Mouse (Mus musculus): ENCODE data around the gene Anapc2. TPM values are rescaled to one million over a fixed set of nuclear protein-coding genes. Genes with fewer than 3 reads are reported as not detected.

Gene Anapc2
- 100 to 1,000 TPM in 1 of 2 experiments, 10 to 100 TPM in 1; 94.3 to 117 TPM for polyA plus RNA-seq (2017; shearing (Covaris generic))

DNA sequence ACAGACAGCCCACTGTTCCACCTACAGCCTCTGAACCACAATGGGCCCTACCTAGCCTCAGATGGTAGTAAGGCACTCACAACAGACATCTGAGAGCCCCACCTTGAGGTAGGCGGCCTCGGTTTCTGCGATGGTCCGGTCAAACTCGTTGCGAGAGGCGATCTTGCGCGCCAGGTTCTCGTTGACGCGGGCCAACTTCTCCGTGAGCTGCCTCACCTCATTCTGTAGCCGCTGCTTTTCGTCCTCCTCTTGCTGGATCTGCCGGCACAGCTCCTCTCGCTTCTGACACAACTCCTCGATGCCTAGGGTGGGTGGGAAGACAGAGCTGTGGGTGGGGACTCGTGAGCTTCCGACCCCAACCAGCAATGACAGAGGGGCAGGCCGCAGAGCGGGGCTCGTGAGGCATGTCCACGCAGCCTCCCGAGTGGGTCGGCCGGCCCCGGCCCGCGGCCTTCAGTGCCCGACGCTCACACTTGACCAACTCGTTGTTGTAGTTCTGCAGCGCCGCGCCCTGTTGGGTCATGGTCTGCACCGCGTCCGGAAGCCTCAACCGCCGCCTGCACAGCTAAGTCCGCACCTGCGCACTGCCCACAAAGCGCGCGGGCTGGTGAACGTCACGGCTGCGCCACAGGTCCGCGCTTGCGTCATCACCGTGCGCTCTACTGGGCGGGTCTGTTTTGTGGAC is at the start of gene Anapc2, which contains the start of gene Ssna1:
Gene Anapc2 (plus strand): TSS at position 652 of the 685 bp plus-strand sequence.
Gene Ssna1 (minus strand): TSS at position 612 of the 685 bp plus-strand sequence.

DNA sequence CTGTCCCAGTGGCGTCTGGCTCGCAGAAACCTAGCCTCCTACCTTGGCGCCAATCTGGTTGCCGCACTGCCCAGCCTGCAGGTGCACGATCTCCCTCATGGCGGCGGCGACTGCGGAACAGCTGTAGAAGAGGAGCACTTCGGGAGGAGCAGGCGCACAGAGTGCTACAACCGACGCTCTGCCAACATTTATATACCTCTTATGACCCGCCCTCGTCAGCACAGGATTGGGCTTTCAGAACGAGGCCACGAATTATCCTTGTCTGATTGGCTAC is 47.8 kb upstream of the Anapc2 start, which contains the start of gene Tubb4b:
Gene Tubb4b (minus strand): TSS at position 211 of the 274 bp plus-strand sequence.

DNA sequence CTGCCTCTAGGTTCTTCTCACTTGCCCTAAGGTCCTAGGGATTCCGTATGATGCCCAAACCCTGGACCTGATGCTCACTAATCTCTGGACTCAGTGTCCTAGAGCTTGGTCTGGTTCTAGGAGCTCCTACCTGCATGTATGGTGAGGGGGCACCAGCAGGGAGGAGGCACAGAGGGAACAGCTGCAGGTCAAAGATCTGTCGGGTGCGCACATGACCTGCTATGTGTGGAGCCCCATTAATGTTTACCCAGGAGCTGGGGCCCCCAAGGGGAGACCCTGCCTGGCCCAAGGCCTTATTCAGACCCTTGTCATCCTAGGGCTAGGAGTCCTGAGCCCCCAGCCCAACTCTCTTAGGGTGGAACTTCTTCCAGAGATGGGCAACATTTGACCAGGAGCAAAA is 38.2 kb upstream of the Anapc2 start, which contains the start of gene Slc34a3:
Gene Slc34a3 (minus strand): TSS at position 315 of the 400 bp plus-strand sequence.

DNA sequence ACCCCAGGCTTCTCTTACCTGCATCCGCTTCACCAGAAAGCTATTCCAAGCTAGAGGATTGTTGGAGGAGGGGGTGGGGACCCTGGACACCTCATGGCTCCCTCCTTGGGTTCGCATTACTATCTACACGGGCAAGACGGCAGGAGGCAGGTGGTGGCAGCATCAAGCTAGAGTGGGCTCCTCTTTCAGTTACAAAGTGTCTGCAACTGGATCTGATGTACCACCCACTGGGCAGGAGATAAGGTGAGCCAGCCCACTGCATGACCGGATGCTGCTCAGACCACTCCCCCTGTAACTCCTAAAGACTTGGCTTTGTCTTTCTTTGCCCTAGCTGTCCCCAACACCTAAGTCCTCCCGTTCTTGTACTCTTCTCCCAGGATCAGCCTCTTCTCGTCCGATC is 35.7 kb upstream of the Anapc2 start, which contains the start of gene Rnf224:
Gene Rnf224 (minus strand): TSS at position 174 of the 400 bp plus-strand sequence.

DNA sequence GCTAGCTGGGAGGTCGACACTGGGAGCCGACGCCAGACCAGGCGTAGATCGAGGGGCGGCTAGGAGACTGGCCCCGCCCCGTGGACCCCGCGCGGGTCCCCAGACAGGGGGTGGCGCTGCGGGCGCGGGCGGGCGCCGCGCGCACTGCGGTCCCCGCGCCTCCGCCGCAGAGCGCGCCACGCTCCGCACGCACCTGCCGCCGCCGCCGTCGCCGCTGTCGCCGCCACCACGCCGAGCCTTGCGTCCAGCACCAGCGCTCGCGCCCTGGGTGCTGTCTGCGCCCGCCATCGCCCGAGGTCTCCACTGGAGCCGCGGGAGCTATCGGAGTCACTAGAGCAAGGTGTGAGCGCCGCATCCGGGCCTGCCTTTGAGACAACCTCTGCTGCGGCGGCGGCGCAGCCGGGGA is 30.2 kb upstream of the Anapc2 start, which contains the start of the genes Rnf208 and Cysrt1:
Gene Rnf208 (plus strand): TSS at position 155 of the 406 bp plus-strand sequence.
Gene Cysrt1 (minus strand): TSS at position 352 of the 406 bp plus-strand sequence.

DNA sequence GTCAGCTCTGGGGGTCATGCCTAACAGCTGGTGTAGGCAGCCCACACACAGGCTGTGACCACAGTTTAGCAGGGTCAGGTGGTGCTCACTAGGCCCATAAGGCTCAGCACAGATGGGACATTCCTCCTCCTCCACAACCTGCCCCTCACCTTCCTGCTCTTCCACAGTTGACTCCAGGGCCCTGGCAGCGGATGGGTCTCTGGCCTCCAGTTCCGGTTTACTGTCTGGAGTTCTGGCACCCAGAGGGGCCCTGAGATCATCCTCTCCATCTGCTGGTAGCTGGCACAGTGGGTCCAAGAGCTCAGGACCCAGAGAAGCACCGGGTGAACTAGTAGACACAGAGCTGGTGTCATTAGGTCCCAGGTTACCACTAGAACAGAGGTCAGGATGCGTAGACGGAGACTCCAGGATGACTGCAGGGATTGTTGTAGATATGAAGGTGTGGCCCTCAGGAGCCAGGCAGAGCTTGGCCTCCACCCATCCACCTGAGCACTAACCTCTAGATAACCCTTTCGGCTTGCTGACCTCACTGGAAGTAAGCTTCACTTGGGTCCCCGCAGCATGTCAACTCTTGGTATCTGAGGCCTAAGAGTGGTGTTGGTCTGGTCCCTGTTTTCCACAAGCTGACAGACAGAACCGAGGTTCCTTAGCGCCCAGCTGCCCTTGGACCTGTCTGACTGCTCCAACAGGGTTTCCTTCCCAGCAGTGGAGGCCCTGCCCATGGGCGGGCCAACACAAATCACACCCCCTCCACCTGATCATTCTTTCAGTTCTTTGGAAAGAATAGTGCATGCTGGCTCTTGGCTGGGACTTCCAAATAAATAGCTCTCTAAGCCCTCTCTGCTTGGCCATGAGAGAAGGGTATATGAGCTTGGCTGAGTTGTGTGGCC is 25.9 kb upstream of the Anapc2 start, which contains the start of gene AL732309.1:
Gene AL732309.1 (minus strand): TSS at position 681 of the 890 bp plus-strand sequence.

DNA sequence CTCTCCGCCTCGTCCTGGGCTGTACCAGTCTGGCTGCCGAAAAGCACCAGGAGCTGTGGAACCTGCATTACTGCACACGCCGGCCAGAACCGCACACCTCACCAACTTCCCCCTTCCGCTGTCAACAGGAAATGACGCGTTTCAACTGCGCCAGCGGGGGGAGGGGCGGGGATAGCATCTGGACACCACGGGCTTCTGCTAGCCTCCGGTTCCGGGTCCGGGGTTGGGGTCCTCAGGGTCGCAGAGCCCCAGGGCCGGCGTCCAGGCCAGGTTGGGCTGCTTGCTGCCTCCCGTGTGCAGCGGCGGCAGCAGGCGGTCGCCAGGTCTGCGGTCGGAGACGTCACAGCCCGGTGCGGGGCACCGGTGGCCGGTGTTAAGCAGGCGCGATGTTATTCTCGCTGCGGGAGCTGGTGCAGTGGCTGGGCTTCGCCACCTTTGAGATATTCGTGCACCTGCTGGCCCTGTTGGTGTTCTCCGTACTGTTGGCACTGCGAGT is 16.9 kb upstream of the Anapc2 start, which contains the start of gene Tmem203:
Gene Tmem203 (plus strand): TSS at position 156 of the 496 bp plus-strand sequence.

DNA sequence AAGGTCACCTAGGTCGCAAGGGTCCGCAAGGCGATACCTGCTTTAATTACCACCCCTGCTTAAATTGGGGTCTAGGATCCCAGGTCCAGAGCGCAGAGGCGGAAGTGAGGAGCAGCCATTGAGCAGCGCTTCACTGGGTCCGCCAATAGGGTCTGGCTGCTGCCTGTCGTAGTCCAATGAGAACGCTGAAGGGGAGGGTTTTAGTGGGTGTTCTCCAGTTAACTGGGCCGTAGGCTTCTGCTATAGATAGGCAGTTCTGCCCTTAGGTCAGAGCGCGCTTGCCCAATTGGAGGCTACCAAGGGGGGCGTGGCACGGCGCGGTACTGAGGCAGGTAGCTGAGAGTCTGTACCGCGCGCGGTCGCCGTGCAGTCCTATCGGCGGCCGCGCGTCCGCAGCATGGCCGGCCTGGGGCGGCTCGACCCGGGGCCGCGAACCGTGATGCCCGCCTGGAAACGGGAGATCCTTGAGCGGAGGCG is 9.9 kb upstream of the Anapc2 start, which contains the start of gene Tprn:
Gene Tprn (plus strand): TSS at position 328 of the 477 bp plus-strand sequence.

DNA sequence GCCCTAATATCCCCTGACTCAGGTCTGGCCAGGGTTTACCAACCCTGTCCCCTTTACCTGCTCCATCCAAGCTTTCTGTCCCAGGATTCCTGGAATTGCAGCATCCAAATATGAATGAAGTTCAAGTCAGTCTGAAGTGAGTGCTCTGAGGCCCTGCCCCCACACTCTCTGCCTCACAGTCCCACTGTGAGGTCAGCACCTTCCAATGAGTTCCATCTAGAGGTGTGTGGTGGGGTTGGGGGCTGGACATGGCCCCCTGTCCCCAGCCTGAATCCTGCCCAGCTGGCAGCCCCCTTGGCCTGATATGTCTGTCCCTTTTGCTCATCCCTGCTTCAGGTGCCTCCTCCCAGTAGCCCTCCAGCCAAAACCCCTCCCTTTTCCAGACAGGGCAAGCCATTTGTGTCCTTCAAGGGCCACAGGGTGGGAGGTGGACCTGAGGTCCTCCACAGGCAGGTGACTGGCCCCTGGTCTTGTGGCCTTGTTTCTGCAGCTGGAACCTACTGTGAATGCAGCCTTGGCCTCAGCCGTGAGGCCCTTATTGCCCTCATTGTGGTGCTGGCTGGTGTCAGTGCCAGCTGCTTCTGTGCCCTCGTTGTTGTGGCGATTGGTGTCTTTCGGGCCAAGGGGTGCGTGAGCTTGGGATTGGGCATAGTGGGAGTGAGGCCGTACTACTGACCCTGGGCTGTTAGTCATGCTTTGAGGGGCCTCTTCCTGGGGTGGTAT is 15.8 kb downstream of the Anapc2 start, which contains the start of gene Tmem210:
Gene Tmem210 (plus strand): TSS at position 219 of the 723 bp plus-strand sequence.

DNA sequence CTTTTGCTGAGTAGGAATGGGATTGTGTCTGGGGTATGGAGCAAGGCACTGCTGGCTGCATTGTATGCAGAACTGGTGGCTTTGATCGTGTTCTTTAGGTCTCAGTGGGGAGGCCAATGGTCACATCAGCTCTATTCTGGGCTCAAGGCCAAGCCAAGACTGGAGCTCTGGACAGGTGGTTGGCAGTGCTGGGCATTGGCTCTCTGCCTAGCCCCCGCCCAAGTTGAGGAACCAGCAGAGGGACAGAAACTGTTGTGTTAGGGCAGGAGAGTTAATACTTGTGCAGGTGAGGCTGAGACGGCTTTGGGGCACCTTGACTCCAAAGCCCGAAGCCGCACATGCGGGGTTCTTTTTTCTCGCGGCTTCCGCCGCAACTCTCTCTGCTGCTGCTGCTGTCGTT is 17.4 kb downstream of the Anapc2 start, which contains the start of gene Lrrc26:
Gene Lrrc26 (plus strand): TSS at position 265 of the 400 bp plus-strand sequence.

DNA sequence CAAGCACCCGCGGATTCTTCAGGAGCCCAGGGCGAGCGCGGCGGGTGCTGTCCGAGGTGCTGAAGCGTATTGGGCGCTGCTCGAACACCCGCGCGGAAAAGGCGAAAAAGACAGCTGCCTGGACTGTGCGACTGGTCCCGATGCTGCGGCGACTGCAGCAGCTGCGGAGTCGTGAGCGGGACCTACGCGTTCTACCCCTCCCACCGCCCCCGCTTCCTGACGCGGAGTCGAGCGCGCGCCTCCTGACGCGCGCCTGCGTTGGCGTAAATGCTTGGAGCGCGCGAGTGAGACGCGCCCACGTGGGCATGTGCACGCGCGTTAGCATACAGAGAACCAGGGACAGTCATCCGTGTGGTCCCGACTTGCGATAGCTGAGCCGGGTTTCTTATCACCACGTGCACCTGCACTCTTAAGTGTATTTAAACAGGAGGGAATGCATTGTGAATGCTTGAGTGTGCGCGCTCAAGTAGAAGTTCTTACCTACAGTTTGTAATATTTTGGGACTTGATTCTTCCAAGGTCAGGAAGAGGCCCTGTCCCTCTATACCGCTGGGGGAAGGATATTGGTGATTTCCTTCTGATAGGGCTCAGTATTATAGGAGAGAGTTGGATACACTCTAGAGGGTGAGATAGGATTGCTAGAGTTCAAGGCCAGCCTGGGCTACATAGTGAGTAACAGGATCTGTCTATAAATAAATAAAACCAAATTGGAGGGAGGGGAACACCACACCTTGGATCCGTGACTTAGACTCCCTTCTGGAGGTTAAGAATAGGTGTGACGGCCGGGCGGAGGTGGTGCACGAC is 46.9 kb downstream of the Anapc2 start, which contains the start of gene Grin1:
Gene Grin1 (minus strand): TSS at position 217 of the 803 bp plus-strand sequence.

DNA sequence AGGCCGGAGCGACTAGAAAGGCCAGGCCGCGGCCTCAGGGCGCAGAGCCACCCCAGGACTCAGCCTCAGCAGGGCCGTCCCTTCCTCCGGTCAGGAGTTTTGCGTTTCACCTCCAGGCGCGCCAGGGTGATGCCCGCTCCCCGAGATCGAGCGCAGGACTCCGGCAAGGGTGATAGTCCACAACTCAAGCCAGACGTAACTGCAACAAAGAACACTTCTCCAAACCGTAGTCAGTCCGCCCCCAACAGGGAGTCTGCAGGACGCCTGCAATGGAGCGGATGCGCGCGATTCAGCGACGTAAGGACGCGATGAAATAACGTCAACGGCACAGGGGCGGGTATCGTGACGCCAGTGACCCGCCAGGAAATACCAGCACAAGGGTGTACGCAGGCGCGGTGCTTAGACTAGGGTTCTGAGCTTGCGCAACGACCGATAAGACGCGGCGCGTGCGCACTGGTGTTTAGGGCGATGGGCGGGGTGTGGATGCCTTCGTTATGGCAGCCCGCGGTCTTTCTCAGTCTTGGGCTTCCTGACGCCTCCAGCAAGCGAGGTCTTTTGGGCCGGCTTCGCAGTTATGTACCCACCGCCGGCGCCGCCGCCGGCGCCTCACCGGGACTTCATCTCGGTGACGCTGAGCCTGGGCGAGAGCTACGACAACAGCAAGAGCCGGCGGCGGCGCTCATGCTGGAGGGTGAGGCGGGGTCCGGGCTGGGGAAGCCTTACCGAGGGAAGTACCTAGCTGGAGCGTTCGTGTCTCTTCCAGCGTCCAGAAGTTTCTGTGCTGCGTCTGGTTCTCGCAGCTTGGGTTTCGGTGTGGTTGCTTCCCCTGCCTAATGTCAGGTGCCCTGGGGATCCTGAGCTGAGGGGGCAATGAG is 60.2 kb downstream of the Anapc2 start, which contains the start of gene Man1b1:
Gene Man1b1 (plus strand): TSS at position 53 of the 875 bp plus-strand sequence.

Other genes starting within 250 kb of the Anapc2 start
- 10 to 100 TPM; 35.8 to 65.7 TPM for gene Nsmf, start 218.1 kb upstream of the Anapc2 start, polyA plus RNA-seq (2017; shearing (Covaris generic))
- gene Entpd8, start 192.2 kb upstream of the Anapc2 start, polyA plus RNA-seq (2017; shearing (Covaris generic)), result 1 to 10 TPM; 1.1 to 2.4 TPM
- 10 to 100 TPM in 1 of 2 experiments, 1 to 10 TPM in 1; 3.2 to 10.1 TPM for gene Noxa1, start 177.3 kb upstream of the Anapc2 start, polyA plus RNA-seq (2017; shearing (Covaris generic))
- 1 to 10 TPM; 4.9 to 8.7 TPM for gene Nrarp, start 91.7 kb upstream of the Anapc2 start, polyA plus RNA-seq (2017; shearing (Covaris generic))
- gene Tor4a, start 75.6 kb upstream of the Anapc2 start, polyA plus RNA-seq (2017; shearing (Covaris generic)), result 100 to 1,000 TPM; 105 to 119 TPM
- gene Nelfb, start 61.0 kb upstream of the Anapc2 start, polyA plus RNA-seq (2017; shearing (Covaris generic)), result 100 to 1,000 TPM; 141 to 186 TPM
- 1 to 10 TPM in 1 of 2 experiments, under 1 TPM in 1; 0.29 to 1.4 TPM for gene Stpg3, start 57.8 kb upstream of the Anapc2 start, polyA plus RNA-seq (2017; shearing (Covaris generic))
- under 1 TPM; 0.27 to 0.54 TPM for gene Fam166a, start 53.7 kb upstream of the Anapc2 start, polyA plus RNA-seq (2017; shearing (Covaris generic))
- 100 to 1,000 TPM; 172 to 185 TPM for gene Tubb4b, start 47.8 kb upstream of the Anapc2 start, polyA plus RNA-seq (2017; shearing (Covaris generic))
- not detected for gene Slc34a3, start 38.1 kb upstream of the Anapc2 start, polyA plus RNA-seq (2017; shearing (Covaris generic))
- gene Rnf224, start 35.7 kb upstream of the Anapc2 start, polyA plus RNA-seq (2017; shearing (Covaris generic)), result not detected
- 1 to 10 TPM; 1.2 to 2.0 TPM for gene Rnf208, start 30.2 kb upstream of the Anapc2 start, polyA plus RNA-seq (2017; shearing (Covaris generic))
- not detected for gene Cysrt1, start 30.0 kb upstream of the Anapc2 start, polyA plus RNA-seq (2017; shearing (Covaris generic))
- 10 to 100 TPM in 1 of 2 experiments, 1 to 10 TPM in 1; 6.2 to 11.9 TPM for gene AL732309.1, start 25.6 kb upstream of the Anapc2 start, polyA plus RNA-seq (2017; shearing (Covaris generic))
- 10 to 100 TPM; 20.6 to 22.0 TPM for gene Tmem203, start 17.0 kb upstream of the Anapc2 start, polyA plus RNA-seq (2017; shearing (Covaris generic))
- 10 to 100 TPM; 17.1 to 22.4 TPM for gene Tprn, start 9.9 kb upstream of the Anapc2 start, polyA plus RNA-seq (2017; shearing (Covaris generic))
- 100 to 1,000 TPM; 117 to 137 TPM for gene Ssna1, start within 50 bp of the Anapc2 start, polyA plus RNA-seq (2017; shearing (Covaris generic))
- not detected for gene Tmem210, start 15.7 kb downstream of the Anapc2 start, polyA plus RNA-seq (2017; shearing (Covaris generic))
- 1 to 10 TPM in 1 of 2 experiments, not detected in 1; 4.0 TPM for gene Lrrc26, start 17.4 kb downstream of the Anapc2 start, polyA plus RNA-seq (2017; shearing (Covaris generic))
- under 1 TPM; 0.41 to 0.78 TPM for gene Grin1, start 46.7 kb downstream of the Anapc2 start, polyA plus RNA-seq (2017; shearing (Covaris generic))
- gene Man1b1, start 59.9 kb downstream of the Anapc2 start, polyA plus RNA-seq (2017; shearing (Covaris generic)), result 10 to 100 TPM; 21.9 to 32.4 TPM
- 10 to 100 TPM; 21.7 to 25.4 TPM for gene Dpp7, start 83.9 kb downstream of the Anapc2 start, polyA plus RNA-seq (2017; shearing (Covaris generic))
- 10 to 100 TPM; 30.5 to 53.8 TPM for gene Uap1l1, start 93.2 kb downstream of the Anapc2 start, polyA plus RNA-seq (2017; shearing (Covaris generic))
- gene Sapcd2, start 99.8 kb downstream of the Anapc2 start, polyA plus RNA-seq (2017; shearing (Covaris generic)), result under 1 TPM in 1 of 2 experiments, not detected in 1; 0.40 TPM
- under 1 TPM in 1 of 2 experiments, not detected in 1; 0.40 TPM for gene Entpd2, start 123.4 kb downstream of the Anapc2 start, polyA plus RNA-seq (2017; shearing (Covaris generic))
- gene Npdc1, start 126.9 kb downstream of the Anapc2 start, polyA plus RNA-seq (2017; shearing (Covaris generic)), result 1 to 10 TPM; 4.3 to 6.2 TPM
- gene Fut7, start 150.8 kb downstream of the Anapc2 start, polyA plus RNA-seq (2017; shearing (Covaris generic)), result 10 to 100 TPM in 1 of 2 experiments, 1 to 10 TPM in 1; 8.5 to 21.4 TPM
- 10 to 100 TPM; 62.8 to 67.6 TPM for gene Abca2, start 156.2 kb downstream of the Anapc2 start, polyA plus RNA-seq (2017; shearing (Covaris generic))
- gene Clic3, start 184.4 kb downstream of the Anapc2 start, polyA plus RNA-seq (2017; shearing (Covaris generic)), result 1 to 10 TPM; 3.4 to 4.3 TPM
- gene Paxx, start 188.6 kb downstream of the Anapc2 start, polyA plus RNA-seq (2017; shearing (Covaris generic)), result 100 to 1,000 TPM in 1 of 2 experiments, 10 to 100 TPM in 1; 95.5 to 104 TPM
- gene Ptgds, start 197.6 kb downstream of the Anapc2 start, polyA plus RNA-seq (2017; shearing (Covaris generic)), result under 1 TPM in 1 of 2 experiments, not detected in 1; 0.37 TPM
- not detected for gene Lcn12, start 221.4 kb downstream of the Anapc2 start, polyA plus RNA-seq (2017; shearing (Covaris generic))
- 100 to 1,000 TPM; 107 to 134 TPM for gene Fbxw5, start 228.3 kb downstream of the Anapc2 start, polyA plus RNA-seq (2017; shearing (Covaris generic))
- 1 to 10 TPM; 7.5 to 9.3 TPM for gene C8g, start 229.2 kb downstream of the Anapc2 start, polyA plus RNA-seq (2017; shearing (Covaris generic))